Mouse (Mus musculus) lung, postnatal 0 days (tissue): ENCODE data around the gene Csnk1d. TPM values are rescaled to one million over a fixed set of nuclear protein-coding genes. Genes with fewer than 3 reads are reported as not detected.

ENCODE experiments used
- ATAC-seq: fragments of 200-750 bp; cut with Nextera tagmentation; 2 replicates; pipeline ENCODE4 v1.8.0; 2017; ENCODE audit warnings: moderate library complexity
- DNase-seq: peaks from one replicate; pipeline ENCODE4 v3.0.0-alpha.2; 2016; ENCODE audit warnings: low spot score
- H3K27ac ChIP-seq: fragments of 300-500 bp; sonication (generic); 2 replicates; pipeline ENCODE4 v1.5.1; 2014; ENCODE audit warnings: antibody characterized with exemption, mild to moderate bottlenecking, low read length, mixed read lengths
- H3K27me3 ChIP-seq: fragments of 300-500 bp; sonication (generic); replicated peaks from 2 replicates; pipeline ENCODE4 v1.6.1; 2014; ENCODE audit warnings: low read length, mixed read lengths; ENCODE audit not compliant: insufficient read depth
- H3K36me3 ChIP-seq: fragments of 300-500 bp; sonication (generic); 2 replicates; pipeline ENCODE4 v1.6.1; 2014; ENCODE audit warnings: low read length, mixed read lengths; ENCODE audit not compliant: insufficient read depth
- H3K4me1 ChIP-seq: fragments of 300-500 bp; sonication (generic); 2 replicates; pipeline ENCODE4 v1.6.1; 2014; ENCODE audit warnings: antibody characterized with exemption, low read depth, low read length, mixed read lengths; ENCODE audit not compliant: insufficient read depth
- H3K4me2 ChIP-seq: fragments of 300-500 bp; sonication (generic); replicated peaks from 2 replicates; pipeline ENCODE4 v1.6.1; 2014; ENCODE audit warnings: low read depth, mild to moderate bottlenecking, low read length, moderate library complexity, mixed read lengths
- H3K4me3 ChIP-seq: fragments of 300-500 bp; sonication (generic); 2 replicates; pipeline ENCODE4 v1.5.1; 2014; ENCODE audit warnings: low read depth, low read length
- H3K9ac ChIP-seq: fragments of 300-500 bp; sonication (generic); replicated peaks from 2 replicates; pipeline ENCODE4 v1.6.1; 2014; ENCODE audit warnings: low read depth, mild to moderate bottlenecking
- H3K9me3 ChIP-seq: fragments of 300-500 bp; sonication (generic); 2 replicates; pipeline ENCODE4 v1.6.1; 2016; ENCODE audit warnings: low read length, mixed read lengths
- CTCF ChIP-seq: IDR thresholded peaks from 2 replicates; pipeline ENCODE4 v1.5.1; 2016; ENCODE audit warnings: antibody characterized with exemption, mild to moderate bottlenecking
- EP300 ChIP-seq: IDR thresholded peaks from 2 replicates; pipeline ENCODE4 v1.6.1; 2016; ENCODE audit warnings: antibody characterized with exemption, mild to moderate bottlenecking, control low read depth
- WGBS: fragments of 180-500 bp; shearing (Covaris S2); extraction: QIAGEN DNeasy Blood & Tissue Kit; methylation state at CpG from one replicate; pipeline ENCODE4 v1.1.7; 2014; 5-methylcytosine and 5-hydroxymethylcytosine counted together
- polyA plus RNA-seq: library from polyadenylated mRNA; unstranded; fragments of >200 nt; fragmentation: Nextera tagmentation; extraction: Ambion mirVana; gene quantifications from 2 replicates; pipeline ENCODE4 v1.2.1, GENCODE M21; 2015

The Csnk1d gene
- 83.7 and 84.4 TPM in 2 replicates for polyA plus RNA-seq

DNA sequence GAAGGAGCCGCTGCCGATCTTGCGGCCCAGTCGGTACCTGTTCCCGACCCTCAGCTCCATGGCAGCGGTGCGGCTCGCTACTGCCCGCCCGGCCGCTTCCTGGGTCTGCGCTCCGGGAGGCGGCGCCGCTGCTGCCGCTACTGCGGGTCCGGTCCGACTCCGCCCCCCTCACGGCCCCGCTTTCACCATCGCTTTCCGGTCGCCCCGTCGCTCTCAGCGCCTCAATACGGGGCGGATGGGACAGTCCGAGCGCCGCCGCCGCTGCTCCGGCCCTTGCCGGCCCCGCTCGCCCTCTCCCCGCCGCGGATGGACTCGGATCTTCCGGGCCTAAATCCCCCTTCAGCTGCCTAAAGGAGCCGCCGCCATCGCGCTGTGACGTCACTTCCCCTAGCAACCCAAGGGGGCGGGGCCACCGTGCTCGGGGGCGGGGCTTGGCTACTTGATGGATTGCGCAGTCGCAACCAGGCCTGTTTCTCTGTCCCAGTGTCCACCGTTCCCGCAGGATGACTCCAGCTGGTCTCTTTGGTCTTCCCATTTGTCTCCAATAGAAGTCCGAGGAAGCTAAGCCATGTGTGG lies at the start of gene Csnk1d:
Gene Csnk1d (minus strand): TSS at position 380 of the 576 bp plus-strand sequence.
- peak within 1 kb of the TSS; percentile 100 for H3K4me3 ChIP-seq
- no peaks in the 10 kb centered on the region for H3K27me3 ChIP-seq
- TF ChIP-seq EP300: no peak
- peak; percentile 41 for TF ChIP-seq CTCF
- peak within 1 kb of the TSS; percentile 100 for H3K9ac ChIP-seq
- peaks cover 20% of the 10 kb centered on the region for H3K4me1 ChIP-seq
- H3K4me2 ChIP-seq: peak within 1 kb of the TSS; percentile 70
- peak; percentile 98 for DNase-seq
- under 1% methylated on average over 55 of the region's 59 CpGs for WGBS
- no peaks in the 10 kb centered on the region for H3K9me3 ChIP-seq
- peak within 1 kb of the TSS; percentile 99 for H3K27ac ChIP-seq
- H3K36me3 ChIP-seq: no peaks in the 10 kb centered on the region
- ATAC-seq: peak; percentile 94

DNA sequence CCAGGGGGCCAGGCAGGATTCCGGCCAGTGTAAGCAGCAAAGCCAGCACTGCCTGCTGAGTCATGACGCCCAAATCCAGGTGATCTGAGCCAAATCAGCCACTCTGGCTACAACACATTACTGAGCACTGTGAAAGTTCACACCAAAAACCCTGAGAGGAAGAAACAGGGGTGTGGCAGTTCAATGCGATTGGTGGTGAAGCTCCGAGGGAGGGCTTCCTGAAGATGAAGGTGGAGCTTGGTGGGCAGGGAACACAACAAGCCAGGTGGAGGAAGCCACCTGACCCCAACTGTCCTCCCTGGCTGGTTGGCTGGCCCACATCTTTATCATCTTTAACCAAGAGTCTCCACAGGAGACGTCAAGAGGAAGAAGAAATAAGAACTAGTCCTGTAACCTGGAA lies 48.2 kb upstream of the Csnk1d start, which contains the start of gene Cd7:
Gene Cd7 (minus strand): TSS at position 117 of the 400 bp plus-strand sequence.
- no peak within 1 kb of the TSS for H3K27ac ChIP-seq
- TF ChIP-seq EP300: no peak
- no peak for TF ChIP-seq CTCF
- H3K4me2 ChIP-seq: no peak within 1 kb of the TSS
- ATAC-seq: no peak
- no peaks in the 10 kb centered on the region for H3K36me3 ChIP-seq
- no peak within 1 kb of the TSS for H3K4me3 ChIP-seq
- DNase-seq: no peak
- 58% methylated on average over 5 of the region's 5 CpGs for WGBS
- no peaks in the 10 kb centered on the region for H3K9me3 ChIP-seq
- no peaks in the 10 kb centered on the region for H3K27me3 ChIP-seq
- no peak within 1 kb of the TSS for H3K9ac ChIP-seq
- no peaks in the 10 kb centered on the region for H3K4me1 ChIP-seq

DNA sequence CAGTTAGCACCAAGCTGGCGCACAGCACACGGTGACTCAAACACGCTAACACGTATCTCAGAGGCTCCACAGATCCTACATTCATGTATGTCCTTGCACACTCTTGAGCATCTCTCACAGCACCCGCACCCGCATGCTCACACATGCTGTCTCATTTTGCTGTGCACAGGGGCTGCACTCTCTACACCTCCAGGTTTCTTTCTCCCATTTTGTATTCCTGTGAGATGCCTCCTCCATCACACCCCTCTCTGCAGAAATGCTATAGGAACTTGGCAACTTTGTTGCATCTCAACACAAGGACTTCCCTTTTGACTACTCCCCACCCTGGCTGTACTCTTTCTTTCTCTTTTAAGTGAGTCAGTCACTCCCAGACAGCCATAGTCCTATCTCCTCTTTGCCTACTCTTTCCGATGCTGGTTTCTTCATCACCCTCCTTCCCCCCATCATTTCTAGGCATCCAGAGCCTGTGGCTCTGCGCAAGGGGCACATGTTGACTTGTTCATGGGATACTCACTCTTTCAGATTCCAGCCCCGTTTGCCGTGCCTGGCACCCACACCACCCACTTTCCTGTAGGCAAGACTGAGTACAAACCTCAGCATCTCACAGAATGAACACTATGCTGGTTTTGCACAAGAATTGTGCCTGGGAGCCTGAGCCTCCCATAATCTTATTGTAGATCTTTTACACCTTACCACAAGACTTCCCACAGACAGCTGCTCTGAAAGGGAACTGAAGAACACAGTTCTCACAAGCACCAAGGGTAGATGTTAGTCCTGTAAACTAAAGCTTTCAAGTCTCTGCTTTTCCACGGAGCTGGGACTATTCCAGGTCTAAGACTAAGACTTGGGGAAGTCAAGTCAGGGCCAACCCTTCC lies 47.5 kb upstream of the Csnk1d start:
- no peak overlapping the region for H3K9ac ChIP-seq
- DNase-seq (no peak), ATAC-seq (no peak)
- H3K27me3 ChIP-seq: no peaks in the 10 kb centered on the region
- no peak overlapping the region for H3K4me2 ChIP-seq
- H3K36me3 ChIP-seq: no peaks in the 10 kb centered on the region
- no peaks in the 10 kb centered on the region for H3K4me1 ChIP-seq
- H3K9me3 ChIP-seq: no peaks in the 10 kb centered on the region
- 84% methylated on average over 11 of the region's 11 CpGs for WGBS
- no peak overlapping the region for H3K4me3 ChIP-seq
- TF ChIP-seq CTCF: no peak
- no peak for TF ChIP-seq EP300
- no peak overlapping the region for H3K27ac ChIP-seq

- no peak for ATAC-seq
- no peak overlapping the region for H3K9ac ChIP-seq
- H3K9me3 ChIP-seq: no peaks in the 10 kb centered on the region
- no peaks in the 10 kb centered on the region for H3K4me1 ChIP-seq
- no peak for TF ChIP-seq CTCF
- TF ChIP-seq EP300: no peak
- WGBS: 77% methylated on average over 5 of the region's 5 CpGs
- H3K4me2 ChIP-seq: no peak overlapping the region
- DNase-seq: no peak
- H3K27ac ChIP-seq: no peak overlapping the region
- H3K36me3 ChIP-seq: no peaks in the 10 kb centered on the region
- H3K27me3 ChIP-seq: no peaks in the 10 kb centered on the region
- no peak overlapping the region for H3K4me3 ChIP-seq
Measured at GRCm38 (mm10) chr11:121033118-121033517, 42.0 kb upstream of the Csnk1d start.

DNA sequence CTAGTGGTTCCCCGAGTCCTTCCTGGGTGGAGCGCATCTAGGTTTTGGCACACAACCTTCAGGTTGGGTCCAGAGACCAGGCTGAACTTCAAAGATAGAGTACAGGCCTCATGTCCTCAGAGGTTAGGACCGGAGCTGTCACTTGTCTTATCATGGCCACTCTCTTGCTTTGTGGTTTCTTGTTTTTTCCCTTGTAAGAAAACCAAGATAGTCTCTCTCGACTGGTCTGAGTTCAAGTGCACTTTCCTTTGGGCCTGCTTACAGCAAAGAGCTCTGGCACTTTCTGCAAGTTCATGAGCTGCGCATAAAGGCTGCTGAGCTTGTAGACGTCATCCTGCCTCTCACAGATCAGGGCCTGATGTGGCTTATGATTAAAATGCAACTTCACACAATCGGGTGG lies 36.1 kb upstream of the Csnk1d start:
- H3K4me2 ChIP-seq: no peak overlapping the region
- H3K9me3 ChIP-seq: no peaks in the 10 kb centered on the region
- ATAC-seq (no peak), DNase-seq (no peak)
- no peaks in the 10 kb centered on the region for H3K27me3 ChIP-seq
- no peaks in the 10 kb centered on the region for H3K4me1 ChIP-seq
- H3K27ac ChIP-seq: no peak overlapping the region
- WGBS: 78% methylated on average over 7 of the region's 7 CpGs
- no peak overlapping the region for H3K4me3 ChIP-seq
- H3K36me3 ChIP-seq: no peaks in the 10 kb centered on the region
- H3K9ac ChIP-seq: no peak overlapping the region
- no peak for TF ChIP-seq CTCF
- TF ChIP-seq EP300: no peak

DNA sequence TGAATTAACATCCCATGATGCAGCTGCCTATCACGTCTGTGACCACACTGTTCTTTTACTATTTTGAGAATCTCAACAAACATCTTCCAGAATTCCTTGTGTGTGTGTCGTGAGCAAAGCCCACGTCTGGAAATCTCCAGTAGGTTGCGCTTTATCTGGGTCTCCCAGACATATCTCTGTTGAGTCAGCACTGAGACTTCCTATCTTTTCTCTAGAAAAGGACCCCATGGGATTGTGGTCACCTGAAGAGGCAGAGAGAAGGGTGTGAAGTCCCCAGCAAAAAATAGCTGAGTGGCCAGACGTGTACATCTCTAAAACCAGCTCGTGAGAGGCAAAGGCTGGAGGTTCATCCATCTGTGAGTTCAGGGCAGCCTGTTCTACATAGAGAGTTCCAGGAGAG lies 33.0 kb upstream of the Csnk1d start:
- Histone ChIP-seq H3K9ac (no peak overlapping the region), H3K4me2 (no peak overlapping the region), H3K4me1 (no peaks in the 10 kb centered on the region), H3K4me3 (no peak overlapping the region), H3K27ac (no peak overlapping the region), H3K9me3 (no peaks in the 10 kb centered on the region), H3K27me3 (no peaks in the 10 kb centered on the region), H3K36me3 (no peaks in the 10 kb centered on the region)
- 51% methylated on average over 6 of the region's 6 CpGs for WGBS
- no peak for TF ChIP-seq EP300
- TF ChIP-seq CTCF: no peak
- no peak for ATAC-seq
- no peak for DNase-seq
